Mouse (Mus musculus): ENCODE data around the gene Tmem88.

Tmem88 gene

DNA sequence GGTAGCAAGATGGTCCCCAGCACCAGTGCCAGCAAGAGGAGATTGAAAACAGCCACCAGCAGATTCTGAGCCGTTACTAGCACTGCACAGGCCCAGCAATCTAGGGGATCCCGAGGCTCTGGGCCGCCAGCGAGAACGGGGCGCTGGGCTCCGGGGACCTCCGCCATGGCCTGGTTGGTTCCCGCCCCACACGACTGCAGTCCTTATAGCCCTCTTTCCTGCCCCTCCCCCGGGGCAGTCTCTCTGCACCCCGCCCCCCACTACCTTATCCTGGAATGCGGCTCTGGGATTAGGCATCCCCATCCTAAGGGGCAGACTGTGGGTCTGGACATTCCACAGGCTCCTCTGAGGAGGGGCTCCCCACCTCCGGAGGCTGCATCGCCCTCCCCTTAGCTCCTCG is at the start of gene Tmem88:
TSS of gene Tmem88 (minus strand) at position 176 of the 400 bp plus-strand sequence.
- DNase-seq (ENCODE audit: low read depth) = peak; percentile 34

DNA sequence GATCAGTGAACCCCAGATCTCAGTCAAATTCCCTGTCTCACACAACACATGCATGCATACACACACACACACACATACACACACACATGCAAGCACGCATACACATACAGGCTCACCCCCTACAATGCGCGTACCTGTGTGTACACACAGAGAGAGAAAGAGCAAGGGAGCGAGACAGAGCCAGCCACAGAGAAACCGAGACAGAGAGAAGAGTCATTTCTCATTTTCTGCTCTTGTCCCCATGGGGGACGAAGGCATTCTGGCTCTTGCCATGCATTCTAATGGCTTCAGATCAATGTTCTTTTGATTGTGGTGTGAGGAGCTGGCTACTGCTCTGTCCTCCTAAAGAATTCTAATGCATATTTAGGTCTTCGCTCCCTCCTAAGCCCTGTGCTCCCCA is 49.3 kb upstream of the Tmem88 start:
- no peak for DNase-seq (ENCODE audit: low read depth)

DNA sequence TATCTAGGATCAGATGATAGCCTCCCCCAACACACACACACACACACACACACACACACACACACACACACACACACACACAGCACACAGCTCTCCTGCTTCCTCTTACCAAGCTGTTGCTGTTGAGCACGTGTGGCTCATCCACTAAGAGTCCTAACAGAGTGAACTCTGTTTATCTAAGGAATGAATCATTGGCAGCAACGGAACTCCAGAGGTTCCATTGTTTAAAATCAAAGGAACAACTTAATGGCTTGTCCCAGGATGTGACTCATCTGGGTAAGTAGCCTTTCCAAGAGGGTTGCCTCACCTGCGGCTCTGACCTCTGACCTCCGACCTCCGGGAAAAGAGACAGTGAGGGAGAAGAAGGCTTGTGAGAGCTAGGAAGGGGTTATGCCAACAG is 45.3 kb upstream of the Tmem88 start:
- DNase-seq (ENCODE audit: low read depth) = peak; percentile 74

DNA sequence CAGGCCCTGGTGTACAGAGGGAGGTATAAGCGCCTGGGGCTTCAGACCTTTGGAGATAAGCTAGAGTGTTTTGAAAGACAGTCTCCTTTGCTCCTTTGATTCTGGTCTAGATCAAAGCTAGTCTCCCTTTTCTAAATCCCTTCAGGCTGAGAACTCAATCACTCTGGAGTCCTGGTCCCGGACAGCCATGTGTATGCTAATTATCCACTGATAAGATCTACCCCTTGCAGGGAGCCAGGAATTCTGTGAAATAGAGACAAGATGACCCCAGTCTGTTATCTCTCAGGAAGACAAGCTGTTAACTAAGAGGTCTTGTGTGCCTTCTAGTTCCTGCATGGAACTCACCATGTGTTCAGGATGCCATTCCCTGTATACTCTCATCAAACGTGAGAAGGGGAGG is 39.3 kb upstream of the Tmem88 start:
- DNase-seq (ENCODE audit: low read depth) = no peak

DNA sequence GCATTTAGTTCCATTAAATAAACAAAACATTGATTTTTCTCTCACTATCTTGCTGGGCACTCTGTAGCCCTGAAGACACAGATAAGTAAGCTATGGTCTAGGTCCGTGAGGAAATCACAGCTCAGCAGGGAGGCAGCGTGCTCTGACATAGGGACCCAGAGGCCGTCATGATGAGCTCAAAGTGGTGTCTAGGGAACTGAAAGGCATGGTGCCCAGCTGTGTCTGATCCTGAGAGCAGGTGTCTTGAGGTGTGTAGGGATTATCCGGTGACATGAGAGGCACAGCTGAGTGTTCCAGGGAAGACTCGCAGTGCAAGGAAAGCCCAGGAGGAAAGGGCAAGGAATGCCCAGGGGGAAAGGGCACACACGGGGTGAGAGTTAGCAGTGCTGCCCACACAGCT is 35.2 kb upstream of the Tmem88 start:
- no peak for DNase-seq (ENCODE audit: low read depth)

DNA sequence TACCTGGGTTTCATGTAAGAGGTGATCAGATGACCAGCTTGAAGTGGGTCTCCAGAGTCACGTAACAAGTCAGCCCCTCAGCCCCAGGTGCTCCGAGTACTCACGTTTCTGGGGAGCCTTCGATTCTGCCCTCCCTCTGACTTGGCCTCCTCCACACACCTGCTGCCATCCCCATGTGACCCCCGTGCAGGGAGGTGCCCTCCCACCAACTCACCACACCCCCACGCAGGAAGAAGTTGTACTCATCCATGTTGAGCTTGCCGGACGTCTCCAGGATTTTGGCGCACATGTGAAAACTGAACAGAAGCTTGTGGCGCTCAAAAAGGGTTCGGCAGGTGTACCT is 34.6 kb upstream of the Tmem88 start:
- DNase-seq (ENCODE audit: low read depth) = no peak

DNA sequence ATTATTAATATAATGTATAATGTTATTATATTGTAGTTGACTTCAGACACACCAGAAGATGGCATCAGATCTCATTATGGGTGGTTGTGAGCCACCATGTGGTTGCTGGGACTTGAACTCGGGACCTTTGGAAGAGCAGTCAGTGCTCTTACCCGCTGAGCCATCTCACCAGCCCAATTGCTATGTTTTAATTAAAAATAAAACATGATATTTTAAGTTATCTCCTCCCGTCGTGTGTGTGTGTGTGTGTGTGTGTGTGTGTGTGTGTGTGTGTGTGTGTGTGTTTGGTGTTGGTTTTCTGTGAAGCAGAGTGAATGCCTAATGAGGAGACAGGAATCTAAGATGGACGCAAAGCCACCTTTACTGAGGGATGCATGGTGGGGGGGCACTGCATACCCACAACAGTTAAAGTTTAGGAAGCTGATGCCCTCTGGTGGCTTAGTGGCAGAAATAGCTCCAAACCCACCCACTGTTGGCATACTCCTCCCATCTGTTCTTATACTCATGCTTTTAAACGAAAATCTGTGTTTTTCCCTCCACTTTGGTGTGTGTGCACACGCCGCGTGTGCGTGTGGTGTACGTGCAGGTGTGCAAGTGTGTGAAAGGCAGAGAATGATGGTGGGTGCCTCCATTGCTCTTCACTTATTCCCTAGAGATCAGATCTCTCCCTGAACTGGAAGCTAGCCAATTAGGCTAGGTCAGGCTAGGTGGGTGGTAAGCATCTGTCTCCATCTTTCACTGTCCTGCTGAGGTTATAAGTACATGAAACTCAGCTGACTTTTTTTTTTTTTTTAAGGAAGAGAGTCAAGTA is 34.0 kb upstream of the Tmem88 start:
- peak; percentile 89 for DNase-seq (ENCODE audit: low read depth)

DNA sequence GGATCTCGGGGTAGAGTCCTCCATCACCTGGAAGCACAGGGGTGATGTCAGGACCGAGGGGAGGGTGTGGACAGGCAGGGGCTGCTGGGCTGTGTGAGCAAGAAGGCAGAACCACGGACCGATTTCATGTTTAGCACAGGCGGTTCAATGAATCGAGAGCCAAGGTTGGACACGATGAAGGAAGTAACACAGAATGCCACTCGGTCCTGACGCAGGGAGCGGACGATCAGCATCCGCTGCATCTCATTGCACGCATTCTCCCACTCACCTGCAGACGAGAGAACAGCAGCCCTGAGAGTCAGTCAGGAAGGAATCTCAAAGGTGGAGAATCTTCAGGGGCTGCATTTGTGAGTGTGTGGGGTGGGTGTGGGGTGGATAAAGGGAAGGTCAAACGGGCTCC is 32.6 kb upstream of the Tmem88 start:
- no peak for DNase-seq (ENCODE audit: low read depth)

DNA sequence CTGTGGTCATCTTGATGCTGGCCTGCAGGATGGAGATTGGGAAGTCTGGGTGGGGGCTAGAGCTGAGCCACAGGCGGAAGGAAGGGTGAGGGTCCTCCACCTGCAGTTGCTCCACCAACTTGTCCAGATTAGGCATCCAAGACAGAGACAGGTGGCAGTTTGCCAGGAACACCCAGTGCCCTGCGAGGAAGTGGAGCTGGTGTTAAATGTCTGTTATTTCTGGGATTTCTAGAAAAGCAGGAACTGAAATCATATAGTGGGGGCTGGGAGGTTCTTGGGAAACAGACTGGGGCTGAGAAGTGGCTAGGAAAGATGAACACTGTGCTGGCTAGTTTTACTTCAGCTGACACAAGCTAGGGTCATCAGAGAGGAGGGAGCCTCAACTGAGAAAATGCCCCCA is 31.3 kb upstream of the Tmem88 start:
- peak; percentile 17 for DNase-seq (ENCODE audit: low read depth)

DNA sequence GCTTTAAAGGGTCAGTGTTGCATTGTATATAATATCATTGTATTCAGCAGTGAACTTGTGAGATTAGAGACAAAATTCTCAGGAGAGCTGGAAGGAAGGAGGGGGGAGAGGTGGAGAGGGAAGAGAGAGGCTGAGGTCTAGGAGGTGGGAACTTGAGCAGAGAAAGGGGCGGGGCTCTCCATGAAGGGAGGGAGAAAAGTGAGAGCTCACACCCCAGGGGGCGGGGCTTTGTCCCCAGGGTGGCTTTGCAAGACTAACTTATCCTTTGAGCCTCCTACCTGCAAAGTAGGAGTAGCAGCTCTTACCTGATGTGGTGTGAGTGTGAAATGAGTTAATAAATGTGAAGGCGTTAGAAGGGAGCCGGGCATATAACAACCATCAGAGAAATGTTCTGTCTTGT is 30.7 kb upstream of the Tmem88 start:
- peak; percentile 59 for DNase-seq (ENCODE audit: low read depth)

DNA sequence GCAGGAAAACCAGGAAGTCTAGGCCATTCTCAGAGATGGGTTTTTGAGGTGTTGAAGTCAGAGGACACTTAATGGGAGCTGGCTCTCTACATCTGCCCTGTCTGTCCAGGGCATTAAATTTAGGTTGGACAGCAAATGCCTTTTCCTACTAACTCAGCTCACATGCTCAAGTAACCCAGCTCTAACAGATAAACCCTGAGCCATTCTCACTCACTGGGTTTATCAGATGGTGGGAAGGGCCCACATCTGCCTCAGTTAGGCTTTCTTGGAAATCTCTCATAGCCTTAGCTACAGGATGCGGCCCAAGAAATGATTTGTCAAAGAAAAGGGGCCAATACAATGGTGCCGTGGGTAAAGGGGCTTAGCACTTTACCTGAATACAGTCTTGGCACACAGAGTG is 28.2 kb upstream of the Tmem88 start:
- no peak for DNase-seq (ENCODE audit: low read depth)

DNA sequence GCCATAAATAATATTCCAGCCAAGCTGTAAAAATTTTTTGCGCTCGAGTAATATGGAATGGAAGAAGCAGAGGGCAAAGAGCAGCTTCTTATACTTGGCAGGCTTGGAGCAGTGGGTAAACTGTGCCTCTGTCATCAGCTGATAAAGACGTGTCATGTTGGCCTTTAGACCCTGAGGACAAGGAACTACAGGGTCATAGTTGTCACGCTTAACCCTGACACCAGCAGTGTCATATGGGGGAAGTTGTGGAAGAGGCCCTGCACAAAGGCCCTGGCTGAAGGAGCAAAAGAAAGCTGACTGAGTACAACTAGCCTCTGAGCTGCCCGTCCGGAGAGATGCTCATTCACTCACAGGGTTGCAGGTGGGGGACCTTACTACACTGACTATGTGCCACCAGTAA is 25.9 kb upstream of the Tmem88 start:
- DNase-seq (ENCODE audit: low read depth) = no peak

DNA sequence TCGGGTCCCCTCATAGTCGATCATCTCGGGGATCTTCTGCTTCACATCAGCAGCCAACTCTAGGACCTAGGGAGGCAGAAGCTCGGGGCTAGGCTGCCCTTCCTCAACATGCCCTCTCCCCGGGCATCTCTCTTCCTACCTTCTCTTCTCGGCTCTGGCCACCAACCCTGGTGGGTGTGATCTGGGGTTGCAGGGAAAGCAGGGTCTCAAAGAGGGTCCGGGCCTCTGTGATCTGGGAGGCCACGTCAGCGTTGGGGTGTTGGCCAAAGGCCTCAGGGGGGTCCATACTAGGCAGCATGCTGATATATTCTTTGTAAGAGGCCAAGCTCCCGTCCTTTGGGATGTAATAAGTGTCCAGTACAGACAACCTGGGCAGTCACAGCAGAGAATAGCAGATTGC is 24.8 kb upstream of the Tmem88 start:
- DNase-seq (ENCODE audit: low read depth) = no peak

DNA sequence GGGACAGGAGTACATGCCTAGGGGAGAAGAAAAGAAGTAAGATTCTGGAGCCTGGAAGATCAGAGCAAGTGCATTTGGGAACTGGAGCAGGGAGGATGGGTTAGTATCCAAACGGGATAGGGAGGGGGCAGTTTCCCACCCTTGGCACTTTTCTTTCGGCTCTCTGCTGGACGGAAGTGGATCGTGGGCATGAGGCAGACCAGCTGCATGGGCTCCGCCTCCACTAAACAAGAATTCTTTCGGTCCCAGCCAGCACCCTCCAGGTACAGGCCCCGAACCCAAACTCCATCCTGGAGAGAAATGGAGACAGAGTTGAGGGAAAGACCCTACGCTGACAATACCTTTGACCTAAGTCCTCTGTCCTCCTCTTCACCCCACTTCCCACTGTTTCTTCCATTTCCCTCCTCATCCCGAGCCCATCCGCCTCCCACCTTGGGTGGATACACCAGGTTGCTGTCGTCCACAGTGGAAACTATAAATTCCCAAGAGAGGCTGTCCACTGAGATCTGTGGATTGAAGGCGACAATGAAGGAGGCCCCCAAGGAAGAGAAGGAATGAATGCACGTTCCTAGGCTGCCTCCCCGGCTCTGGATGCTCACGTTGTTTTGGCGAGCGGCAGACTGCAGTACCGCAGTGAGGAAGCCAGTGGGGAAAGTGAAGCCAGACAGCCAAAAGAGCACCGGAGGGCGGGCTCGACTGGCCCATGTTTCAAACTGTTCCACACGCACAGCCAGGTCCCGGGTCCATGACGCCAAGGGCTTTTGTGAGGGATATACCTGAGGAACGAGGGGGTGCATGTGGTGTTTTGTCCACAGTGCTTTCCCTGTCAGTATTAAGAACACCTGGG is 23.3 kb upstream of the Tmem88 start:
- no peak for DNase-seq (ENCODE audit: low read depth)

DNA sequence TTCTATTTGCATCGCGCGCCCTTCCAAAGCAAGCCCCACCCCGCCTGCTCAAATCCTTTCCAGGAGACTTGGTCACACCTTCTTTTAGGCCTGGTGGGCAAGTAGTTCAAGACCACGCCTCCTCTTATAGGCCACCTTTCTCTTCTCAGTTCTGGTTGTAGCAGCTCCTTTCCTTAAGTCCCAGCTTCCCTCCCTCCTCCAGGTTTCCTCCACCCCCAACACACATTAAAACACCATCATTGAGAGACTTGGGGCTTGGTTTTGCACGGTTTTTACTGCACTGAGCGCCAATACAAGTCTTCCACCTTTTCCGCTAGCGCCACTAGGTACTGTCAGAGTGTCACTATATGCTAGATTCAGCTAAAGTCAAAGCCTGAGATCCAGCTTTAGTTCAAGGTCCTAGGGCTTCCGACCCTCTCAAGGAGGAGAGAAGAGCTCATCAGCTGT is 22.5 kb upstream of the Tmem88 start:
- no peak for DNase-seq (ENCODE audit: low read depth)

DNA sequence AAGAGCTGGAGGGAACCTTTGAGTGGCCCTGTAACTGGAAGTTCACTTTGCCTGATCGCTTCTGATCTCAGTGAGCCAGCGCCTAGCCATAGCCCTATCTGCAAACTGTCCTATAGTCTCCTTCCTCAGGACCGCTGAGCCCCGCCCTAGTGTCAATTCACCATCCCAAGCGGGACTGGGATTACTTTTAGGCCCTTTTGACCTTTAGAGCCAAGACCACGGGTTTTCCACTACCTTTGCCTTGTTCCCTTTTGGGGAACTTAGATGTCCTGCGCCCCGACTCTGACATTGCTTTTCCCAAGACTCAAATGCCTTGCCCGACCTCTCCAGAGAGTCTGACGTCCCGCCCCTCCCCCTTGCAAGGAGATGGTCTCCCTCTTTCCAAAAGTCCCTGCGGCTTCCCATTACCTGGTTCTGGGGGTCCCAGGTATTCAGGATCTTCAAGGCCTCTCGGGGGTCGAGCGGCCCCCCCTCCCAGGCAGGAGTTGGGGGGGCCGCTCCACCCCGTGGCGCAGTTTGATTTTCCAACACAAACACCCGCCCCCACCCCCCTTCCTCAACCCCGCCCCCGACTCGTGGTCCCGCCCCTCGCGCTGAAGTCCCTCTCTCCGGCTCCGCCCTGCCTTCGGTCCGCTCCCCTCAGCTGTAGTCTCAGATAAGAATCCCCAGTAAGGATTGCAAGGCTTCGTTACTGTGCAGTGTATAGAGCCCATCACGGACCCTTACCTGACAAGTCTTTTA is 21.9 kb upstream of the Tmem88 start:
- DNase-seq (ENCODE audit: low read depth) = peak; percentile 76

DNA sequence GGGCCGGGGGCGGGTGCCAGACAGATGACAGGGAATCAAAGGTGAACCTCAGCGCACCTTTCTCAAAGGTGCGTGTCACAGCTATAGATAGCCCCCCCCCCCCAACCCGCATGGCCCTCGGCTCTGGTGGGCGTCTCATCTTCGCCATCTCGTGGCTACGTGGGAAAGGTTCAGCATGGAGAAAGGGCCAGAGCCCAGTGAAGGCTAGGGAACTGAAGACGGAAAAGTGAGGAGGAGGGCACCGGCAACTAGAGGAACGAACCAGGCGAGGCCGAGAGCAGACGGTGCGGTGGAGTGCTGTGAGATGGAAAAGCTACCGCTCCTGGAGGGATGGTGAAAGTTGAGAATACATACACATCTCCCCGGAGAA is 21.4 kb upstream of the Tmem88 start:
- peak; percentile 70 for DNase-seq (ENCODE audit: low read depth)

DNA sequence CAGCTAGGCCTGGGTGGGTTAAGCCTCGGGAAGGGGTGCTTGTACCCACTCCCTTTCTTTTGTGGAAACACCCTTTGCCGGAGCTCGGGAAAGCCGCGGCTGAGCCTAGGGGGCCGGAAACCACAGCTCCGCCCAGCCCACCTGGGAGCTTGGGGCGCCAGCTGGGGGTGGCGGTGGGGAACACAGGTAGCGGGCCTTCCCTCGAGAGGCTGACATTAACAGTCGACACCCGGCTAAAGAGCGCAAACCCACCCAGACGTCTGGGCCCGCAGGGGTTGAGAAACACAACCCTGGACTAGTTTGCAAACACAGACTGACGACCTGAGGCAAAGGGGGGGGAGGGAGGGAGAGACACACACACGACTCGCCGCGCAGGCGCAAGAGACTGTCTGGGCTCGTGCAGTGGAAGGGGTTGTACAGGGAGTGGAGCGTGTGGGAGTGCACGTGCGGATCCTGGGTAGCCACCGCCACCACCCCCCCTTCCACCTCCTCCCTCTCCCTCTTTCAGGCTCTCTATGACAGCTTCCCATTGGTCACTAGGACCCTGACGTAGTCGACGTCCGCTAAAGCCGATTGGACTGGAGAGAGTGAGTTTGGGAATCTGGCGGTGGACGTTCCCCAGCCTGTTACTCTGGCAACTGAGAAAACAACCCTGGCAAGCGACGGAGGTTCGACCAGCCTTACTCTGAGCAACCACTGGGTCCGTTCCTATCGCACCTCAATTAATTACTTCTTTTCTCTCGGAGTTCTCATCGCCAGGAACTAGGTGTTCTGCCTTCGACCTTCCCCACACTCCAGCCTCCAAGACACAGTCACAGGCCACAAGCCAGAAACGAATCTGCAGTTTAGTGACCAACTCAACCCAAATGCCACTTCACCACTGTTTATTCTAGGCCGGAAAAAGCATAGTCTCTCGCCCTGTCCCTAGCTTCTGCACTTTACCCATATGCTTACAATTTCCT is 20.7 kb upstream of the Tmem88 start:
- DNase-seq (ENCODE audit: low read depth) = peak; percentile 99

DNA sequence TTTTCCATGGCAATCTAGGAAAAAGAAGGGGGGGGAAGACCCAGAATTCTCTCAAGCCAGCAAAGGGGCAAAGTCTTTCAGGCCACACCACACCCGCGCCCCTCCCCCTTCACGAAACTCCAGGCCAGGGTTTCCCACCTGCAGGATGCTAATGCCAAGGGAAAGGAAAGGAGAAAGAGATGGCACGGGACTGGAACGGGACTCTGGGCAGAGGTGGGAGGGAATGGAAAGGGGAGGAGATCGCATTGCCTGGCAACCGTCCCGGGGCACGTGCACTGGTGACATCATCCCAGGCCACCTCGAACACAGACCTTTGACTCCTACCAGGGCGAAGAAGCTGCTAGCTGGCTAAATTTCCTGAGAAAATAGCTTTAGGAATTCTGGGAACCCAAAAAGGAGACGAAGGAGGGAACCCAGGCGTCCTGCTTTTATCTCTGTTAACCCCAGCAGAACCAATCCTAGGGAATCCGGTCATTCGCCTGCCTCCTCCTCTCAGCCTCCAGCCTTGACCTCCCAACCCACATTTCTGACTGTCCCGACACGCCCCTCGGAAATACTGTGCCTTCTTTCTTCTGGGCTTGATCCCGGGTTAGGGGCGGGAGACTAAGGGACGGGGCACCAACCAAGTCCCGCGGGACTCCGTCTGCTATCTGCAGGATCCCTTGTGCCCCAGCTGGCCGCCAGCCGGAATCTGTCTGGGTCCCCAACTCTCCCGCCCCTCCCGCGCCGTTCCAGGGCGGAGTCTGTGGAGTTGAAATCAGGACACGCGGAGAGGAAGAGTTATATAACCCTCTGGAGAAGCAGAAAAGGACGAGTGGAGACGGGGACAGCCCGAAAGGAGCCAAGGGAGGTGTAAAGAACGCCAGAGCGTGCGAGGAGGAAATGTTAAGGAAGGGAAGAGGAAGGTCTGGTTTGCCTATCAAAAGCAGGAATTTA is 19.7 kb upstream of the Tmem88 start:
- peak; percentile 97 for DNase-seq (ENCODE audit: low read depth)

DNA sequence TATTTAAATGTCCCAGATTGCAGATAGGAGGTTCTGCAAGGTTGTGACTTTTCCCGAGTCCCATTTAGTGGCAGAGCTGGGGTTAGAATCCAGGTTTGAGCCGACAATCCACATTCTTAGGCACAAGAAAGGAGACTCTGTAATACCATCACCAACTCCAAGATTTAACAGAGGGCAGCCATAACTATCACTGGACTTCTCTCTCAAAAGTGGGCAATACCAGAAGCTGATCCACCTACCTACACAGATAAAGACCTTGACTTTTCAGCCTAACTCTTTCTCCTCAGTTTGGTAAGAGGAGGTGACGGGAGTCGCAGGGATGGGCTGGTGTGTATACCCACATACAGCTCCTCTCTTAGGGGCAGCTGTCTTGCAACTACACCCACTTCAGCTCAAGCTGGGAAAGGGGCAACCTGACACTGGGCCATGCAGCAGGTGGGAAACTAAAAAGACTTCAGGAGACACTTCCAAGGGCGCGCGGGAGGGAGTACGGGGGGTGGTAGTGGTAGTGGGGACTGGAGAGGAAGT is 19.0 kb upstream of the Tmem88 start:
- no peak for DNase-seq (ENCODE audit: low read depth)
